Mouse (Mus musculus): ENCODE data around the gene Adamts5.

DNA sequence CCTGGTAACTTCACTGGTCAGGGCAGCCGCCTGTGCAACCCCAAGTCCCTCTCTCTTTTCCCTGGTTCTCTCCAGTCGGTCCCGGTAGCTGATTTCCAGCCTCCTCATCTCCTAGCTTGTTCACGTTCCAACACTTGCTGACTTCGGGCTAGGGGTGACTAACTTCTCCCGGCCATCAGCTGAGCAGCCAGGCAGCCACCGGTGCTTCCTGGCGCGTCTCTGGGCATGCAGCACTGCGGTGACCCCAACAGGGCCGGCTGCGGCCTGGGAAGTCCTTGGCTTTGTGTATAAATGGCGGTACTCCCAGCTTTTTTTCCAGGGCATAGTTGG is at the start of gene Adamts5:
- TF ChIP-seq MAX (IDR thresholded peaks at IDR 0.05) (no peak), CTCF (IDR thresholded peaks at IDR 0.05; ENCODE audit: control insufficient read depth, insufficient read depth, insufficient read length) (no peak), USF1 (IDR thresholded peaks at IDR 0.05; ENCODE audit: low read depth) (no peak), MYOD1 (IDR thresholded peaks at IDR 0.05; ENCODE audit: control insufficient read depth, insufficient read length, low read depth) (no peak), CEBPB (IDR thresholded peaks at IDR 0.05; ENCODE audit: low read depth) (no peak), MYOG (IDR thresholded peaks at IDR 0.05; ENCODE audit: control insufficient read depth, extremely low read depth, insufficient read length) (no peak), FOSL1 (IDR thresholded peaks at IDR 0.05; ENCODE audit: insufficient read depth, low read length, poor library complexity, severe bottlenecking) (no peak)
